Mouse (Mus musculus): ENCODE measurements at regions not wholly inside any gene's neighbourhood (a gene's known extent, or its start where the extent isn't known, plus 50 kb on each side); places are given as distances from the start of the nearest gene placed in this dataset.

GRCm38 (mm10) chr13:31194971-31195370 lies 221.0 kb downstream of the Gm5447 start:
- H3K4me2 ChIP-seq = no peak overlapping the region
- no peaks in the 10 kb centered on the region for H3K36me3 ChIP-seq (ENCODE audit: insufficient read depth)
- no peaks in the 10 kb centered on the region for H3K9me3 ChIP-seq (ENCODE audit: low read depth, low read length)
- H3K9ac ChIP-seq = no peak overlapping the region
- H3K4me3 ChIP-seq (ENCODE audit: low read depth, low read length) = no peak overlapping the region
- H3K4me1 ChIP-seq (ENCODE audit: insufficient read depth) = no peaks in the 10 kb centered on the region
- no peak overlapping the region for H3K27ac ChIP-seq (ENCODE audit: low read depth)
- DNase-seq = no peak
- no peak for ATAC-seq (ENCODE audit: insufficient read depth)
- 56% methylated on average over 3 of the region's 3 CpGs for WGBS
- no peak for TF ChIP-seq CTCF (IDR thresholded peaks at IDR 0.05; ENCODE audit: low read depth)
- H3K27me3 ChIP-seq (ENCODE audit: insufficient read depth, low read length) = no peaks in the 10 kb centered on the region

GRCm38 (mm10) chr13:31196546-31196945 lies 222.5 kb downstream of the Gm5447 start:
- Histone ChIP-seq H3K9me3 (ENCODE audit: low read depth, low read length) (no peaks in the 10 kb centered on the region), H3K27me3 (ENCODE audit: insufficient read depth, low read length) (no peaks in the 10 kb centered on the region), H3K4me2 (no peak overlapping the region), H3K27ac (ENCODE audit: low read depth) (no peak overlapping the region), H3K4me3 (ENCODE audit: low read depth, low read length) (no peak overlapping the region), H3K4me1 (ENCODE audit: insufficient read depth) (no peaks in the 10 kb centered on the region), H3K36me3 (ENCODE audit: insufficient read depth) (no peaks in the 10 kb centered on the region), H3K9ac (no peak overlapping the region)
- no peak for ATAC-seq (ENCODE audit: insufficient read depth)
- TF ChIP-seq CTCF (IDR thresholded peaks at IDR 0.05; ENCODE audit: low read depth) = no peak
- DNase-seq = no peak
- WGBS = 67% methylated on average over 2 of the region's 2 CpGs

GRCm38 (mm10) chr13:31197593-31197992 lies 223.6 kb downstream of the Gm5447 start:
- Histone ChIP-seq H3K4me2 (no peak overlapping the region), H3K4me1 (ENCODE audit: insufficient read depth) (no peaks in the 10 kb centered on the region), H3K9ac (no peak overlapping the region), H3K27ac (ENCODE audit: low read depth) (no peak overlapping the region), H3K36me3 (ENCODE audit: insufficient read depth) (no peaks in the 10 kb centered on the region), H3K9me3 (ENCODE audit: low read depth, low read length) (no peaks in the 10 kb centered on the region), H3K4me3 (ENCODE audit: low read depth, low read length) (no peak overlapping the region), H3K27me3 (ENCODE audit: insufficient read depth, low read length) (no peaks in the 10 kb centered on the region)
- 40% methylated on average over 2 of the region's 2 CpGs for WGBS
- DNase-seq = no peak
- TF ChIP-seq CTCF (IDR thresholded peaks at IDR 0.05; ENCODE audit: low read depth) = no peak
- ATAC-seq (ENCODE audit: insufficient read depth) = no peak

- 88% methylated on average over 1 of the region's 1 CpGs for WGBS
- Histone ChIP-seq H3K4me3 (ENCODE audit: low read depth, low read length) (no peak overlapping the region), H3K27me3 (ENCODE audit: insufficient read depth, low read length) (no peaks in the 10 kb centered on the region), H3K36me3 (ENCODE audit: insufficient read depth) (no peaks in the 10 kb centered on the region), H3K9me3 (ENCODE audit: low read depth, low read length) (no peaks in the 10 kb centered on the region), H3K4me2 (no peak overlapping the region), H3K4me1 (ENCODE audit: insufficient read depth) (no peaks in the 10 kb centered on the region), H3K27ac (ENCODE audit: low read depth) (no peak overlapping the region), H3K9ac (no peak overlapping the region)
- no peak for TF ChIP-seq CTCF (IDR thresholded peaks at IDR 0.05; ENCODE audit: low read depth)
- ATAC-seq (ENCODE audit: insufficient read depth) (no peak), DNase-seq (no peak)
Measured at GRCm38 (mm10) chr13:31199384-31199783, 225.4 kb downstream of the Gm5447 start.

GRCm38 (mm10) chr13:31204068-31204467 lies 230.1 kb downstream of the Gm5447 start:
- H3K9me3 ChIP-seq (ENCODE audit: low read depth, low read length) = no peaks in the 10 kb centered on the region
- peak; percentile 77; the same call in 1 of the 2 replicates for ATAC-seq (ENCODE audit: insufficient read depth)
- no peak for TF ChIP-seq CTCF (IDR thresholded peaks at IDR 0.05; ENCODE audit: low read depth)
- H3K4me3 ChIP-seq (ENCODE audit: low read depth, low read length) = no peak overlapping the region
- 39% methylated on average over 6 of the region's 6 CpGs for WGBS
- H3K9ac ChIP-seq = no peak overlapping the region
- no peak overlapping the region for H3K4me2 ChIP-seq
- H3K4me1 ChIP-seq (ENCODE audit: insufficient read depth) = no peaks in the 10 kb centered on the region
- no peaks in the 10 kb centered on the region for H3K27me3 ChIP-seq (ENCODE audit: insufficient read depth, low read length)
- DNase-seq = peak; percentile 69
- no peak overlapping the region for H3K27ac ChIP-seq (ENCODE audit: low read depth)
- no peaks in the 10 kb centered on the region for H3K36me3 ChIP-seq (ENCODE audit: insufficient read depth)

- no peak overlapping the region for H3K9ac ChIP-seq
- no peaks in the 10 kb centered on the region for H3K36me3 ChIP-seq (ENCODE audit: insufficient read depth)
- TF ChIP-seq CTCF (IDR thresholded peaks at IDR 0.05; ENCODE audit: low read depth) = no peak
- H3K27me3 ChIP-seq (ENCODE audit: insufficient read depth, low read length) = no peaks in the 10 kb centered on the region
- ATAC-seq (ENCODE audit: insufficient read depth) (no peak), DNase-seq (no peak)
- no peak overlapping the region for H3K4me2 ChIP-seq
- H3K27ac ChIP-seq (ENCODE audit: low read depth) = no peak overlapping the region
- H3K9me3 ChIP-seq (ENCODE audit: low read depth, low read length) = no peaks in the 10 kb centered on the region
- H3K4me3 ChIP-seq (ENCODE audit: low read depth, low read length) = no peak overlapping the region
- 72% methylated on average over 5 of the region's 5 CpGs for WGBS
- no peaks in the 10 kb centered on the region for H3K4me1 ChIP-seq (ENCODE audit: insufficient read depth)
Measured at GRCm38 (mm10) chr13:31206381-31206780, 232.4 kb downstream of the Gm5447 start.

- Histone ChIP-seq H3K27me3 (ENCODE audit: insufficient read depth, low read length) (no peaks in the 10 kb centered on the region), H3K27ac (ENCODE audit: low read depth) (no peak overlapping the region), H3K36me3 (ENCODE audit: insufficient read depth) (no peaks in the 10 kb centered on the region), H3K9me3 (ENCODE audit: low read depth, low read length) (no peaks in the 10 kb centered on the region), H3K4me1 (ENCODE audit: insufficient read depth) (no peaks in the 10 kb centered on the region), H3K4me2 (no peak overlapping the region), H3K9ac (no peak overlapping the region), H3K4me3 (ENCODE audit: low read depth, low read length) (no peak overlapping the region)
- WGBS = 17% methylated on average over 5 of the region's 5 CpGs
- peak; percentile 89 for ATAC-seq (ENCODE audit: insufficient read depth)
- DNase-seq = peak; percentile 95
- TF ChIP-seq CTCF (IDR thresholded peaks at IDR 0.05; ENCODE audit: low read depth) = peak; percentile 84
Measured at GRCm38 (mm10) chr13:31207709-31208108, 233.7 kb downstream of the Gm5447 start.

- no peaks in the 10 kb centered on the region for H3K9me3 ChIP-seq (ENCODE audit: low read depth, low read length)
- H3K36me3 ChIP-seq (ENCODE audit: insufficient read depth) = no peaks in the 10 kb centered on the region
- no peak overlapping the region for H3K27ac ChIP-seq (ENCODE audit: low read depth)
- WGBS = 73% methylated on average over 2 of the region's 2 CpGs
- no peak for DNase-seq
- no peak for ATAC-seq (ENCODE audit: insufficient read depth)
- 0 out of 2 replicates have a peak, but pooled peaks cover 2% of the 10 kb centered on the region for H3K4me1 ChIP-seq (ENCODE audit: insufficient read depth)
- no peak for TF ChIP-seq CTCF (IDR thresholded peaks at IDR 0.05; ENCODE audit: low read depth)
- no peak overlapping the region for H3K4me2 ChIP-seq
- no peaks in the 10 kb centered on the region for H3K27me3 ChIP-seq (ENCODE audit: insufficient read depth, low read length)
- H3K9ac ChIP-seq = no peak overlapping the region
- H3K4me3 ChIP-seq (ENCODE audit: low read depth, low read length) = no peak overlapping the region
Measured at GRCm38 (mm10) chr13:31223016-31223415, 249.0 kb downstream of the Gm5447 start.
